Mouse (Mus musculus): ENCODE data around the gene Map4. TPM values are rescaled to one million over a fixed set of nuclear protein-coding genes. Genes with fewer than 3 reads are reported as not detected.
"Not testable (repeated sequence)": the region's sequence is repeated elsewhere in the genome, so short reads cannot be mapped to it uniquely, and the experiment has no call there.

Map4 gene
- polyA plus RNA-seq, 2 experiments: 7.7 to 13.5 TPM

GRCm38 (mm10) chr9:110117779-110118139, 186.5 kb downstream of the Map4 start, which contains the start of gene Dhx30:
TSS of gene Dhx30 (minus strand) at chr9:110117830.
- Histone ChIP-seq H3K4me3 (ENCODE audit: insufficient read depth in 1 of 2, low read depth in 2 of 2, low read length in 2 of 2) (peak within 1 kb of the TSS; percentile 85 to 93), H3K4me1 (replicated peaks; ENCODE audit: control insufficient read depth in 2 of 2, insufficient read depth in 2 of 2, low read length in 1 of 2) (peaks cover 10 to 14% of the 10 kb centered on the region in 2 experiments), H3K27ac (peak within 1 kb of the TSS; percentile 79), H3K9me3 (ENCODE audit: control insufficient read depth, low read length) (no peaks in the 10 kb centered on the region), H3K9ac (replicated peaks) (peak within 1 kb of the TSS; percentile 94), H3K36me3 (replicated peaks; ENCODE audit: control insufficient read depth, insufficient read depth, low read depth) (peaks cover 1% of the 10 kb centered on the region), H3K27me3 (ENCODE audit: control insufficient read depth, insufficient read depth, low read length) (no peaks in the 10 kb centered on the region), H3K4me2 (ENCODE audit: low read depth) (peak within 1 kb of the TSS; percentile 87)
- no peak for DNase-seq (ENCODE audit: low read depth in 3 of 3, low spot score in 3 of 3)
- under 1% methylated on average over 17 of the region's 17 CpGs for WGBS (ENCODE audit: insufficient replicate concordance)
- no peak for ATAC-seq (ENCODE audit: insufficient read depth)
- TF ChIP-seq CTCF (IDR thresholded peaks at IDR 0.05; ENCODE audit: low read depth): no peak
- TF ChIP-seq EP300 (IDR thresholded peaks at IDR 0.05; ENCODE audit: low read depth): no peak

GRCm38 (mm10) chr9:110118249-110118648, 187.0 kb downstream of the Map4 start:
- peak overlapping the region; percentile 94 for H3K9ac ChIP-seq (replicated peaks)

GRCm38 (mm10) chr9:110121424-110121823, 190.2 kb downstream of the Map4 start:
- Histone ChIP-seq H3K4me2 (ENCODE audit: low read depth) (no peak overlapping the region), H3K27ac (no peak overlapping the region), H3K36me3 (replicated peaks; ENCODE audit: control insufficient read depth, insufficient read depth, low read depth) (no peaks in the 10 kb centered on the region), H3K9ac (replicated peaks) (no peak overlapping the region), H3K4me3 (ENCODE audit: insufficient read depth in 1 of 2, low read depth in 2 of 2, low read length in 2 of 2) (no peak overlapping the region), H3K9me3 (ENCODE audit: control insufficient read depth, low read length) (no peaks in the 10 kb centered on the region), H3K4me1 (replicated peaks; ENCODE audit: control insufficient read depth in 2 of 2, insufficient read depth in 2 of 2, low read length in 1 of 2) (peaks cover 10 to 12% of the 10 kb centered on the region in 2 experiments), H3K27me3 (ENCODE audit: control insufficient read depth, insufficient read depth, low read length) (no peaks in the 10 kb centered on the region)
- TF ChIP-seq EP300 (IDR thresholded peaks at IDR 0.05; ENCODE audit: low read depth) (no peak), CTCF (IDR thresholded peaks at IDR 0.05; ENCODE audit: low read depth) (no peak)
- WGBS (ENCODE audit: insufficient replicate concordance): 77% methylated on average over 4 of the region's 4 CpGs
- ATAC-seq (ENCODE audit: insufficient read depth): no peak
- no peak for DNase-seq (ENCODE audit: low read depth in 3 of 3, low spot score in 3 of 3)

More at GRCm38 (mm10) chr9:110118249-110118648, 187.0 kb downstream of the Map4 start:
- Histone ChIP-seq H3K4me2 (ENCODE audit: low read depth) (peak overlapping the region; percentile 87), H3K27ac (peak overlapping the region; percentile 79; the same call in 1 of the 2 replicates), H3K36me3 (replicated peaks; ENCODE audit: control insufficient read depth, insufficient read depth, low read depth) (no peaks in the 10 kb centered on the region), H3K27me3 (ENCODE audit: control insufficient read depth, insufficient read depth, low read length) (no peaks in the 10 kb centered on the region), H3K4me1 (replicated peaks; ENCODE audit: control insufficient read depth in 2 of 2, insufficient read depth in 2 of 2, low read length in 1 of 2) (peaks cover 10 to 14% of the 10 kb centered on the region in 2 experiments), H3K9me3 (ENCODE audit: control insufficient read depth, low read length) (no peaks in the 10 kb centered on the region), H3K4me3 (ENCODE audit: insufficient read depth in 1 of 2, low read depth in 2 of 2, low read length in 2 of 2) (peak overlapping the region; percentile 85 to 93)
- ATAC-seq (ENCODE audit: insufficient read depth) (no peak), DNase-seq (ENCODE audit: low read depth in 3 of 3, low spot score in 3 of 3) (no peak)
- 59% methylated on average over 1 of the region's 1 CpGs for WGBS (ENCODE audit: insufficient replicate concordance)
- TF ChIP-seq CTCF (IDR thresholded peaks at IDR 0.05; ENCODE audit: low read depth) (no peak), EP300 (IDR thresholded peaks at IDR 0.05; ENCODE audit: low read depth) (no peak)

- 65% methylated on average over 2 of the region's 2 CpGs for WGBS (ENCODE audit: insufficient replicate concordance)
- no peak overlapping the region for H3K27ac ChIP-seq
- H3K9me3 ChIP-seq (ENCODE audit: control insufficient read depth, low read length): no peaks in the 10 kb centered on the region
- H3K4me2 ChIP-seq (ENCODE audit: low read depth): no peak overlapping the region
- H3K9ac ChIP-seq (replicated peaks): no peak overlapping the region
- DNase-seq (ENCODE audit: low read depth in 3 of 3, low spot score in 3 of 3) (no peak), ATAC-seq (ENCODE audit: insufficient read depth) (no peak)
- no peaks in the 10 kb centered on the region for H3K27me3 ChIP-seq (ENCODE audit: control insufficient read depth, insufficient read depth, low read length)
- H3K36me3 ChIP-seq (replicated peaks; ENCODE audit: control insufficient read depth, insufficient read depth, low read depth): no peaks in the 10 kb centered on the region
- TF ChIP-seq EP300 (IDR thresholded peaks at IDR 0.05; ENCODE audit: low read depth) (no peak), CTCF (IDR thresholded peaks at IDR 0.05; ENCODE audit: low read depth) (no peak)
- H3K4me1 ChIP-seq (replicated peaks; ENCODE audit: control insufficient read depth in 2 of 2, insufficient read depth in 2 of 2, low read length in 1 of 2): peaks cover 5 to 6% of the 10 kb centered on the region in 2 experiments
- H3K4me3 ChIP-seq (ENCODE audit: insufficient read depth in 1 of 2, low read depth in 2 of 2, low read length in 2 of 2): no peak overlapping the region
These were observed 192.1 kb downstream of the Map4 start for GRCm38 (mm10) chr9:110123322-110123721.

GRCm38 (mm10) chr9:110124008-110124540, 192.8 kb downstream of the Map4 start:
- not testable (repeated sequence) for H3K4me2 ChIP-seq (ENCODE audit: low read depth); H3K4me1 ChIP-seq (replicated peaks; ENCODE audit: control insufficient read depth in 2 of 2, insufficient read depth in 2 of 2, low read length in 1 of 2); H3K9ac ChIP-seq (replicated peaks); H3K4me3 ChIP-seq (ENCODE audit: insufficient read depth in 1 of 2, low read depth in 2 of 2, low read length in 2 of 2); DNase-seq (ENCODE audit: low read depth in 3 of 3, low spot score in 3 of 3); H3K9me3 ChIP-seq (ENCODE audit: control insufficient read depth, low read length); H3K27ac ChIP-seq; H3K27me3 ChIP-seq (ENCODE audit: control insufficient read depth, insufficient read depth, low read length); H3K36me3 ChIP-seq (replicated peaks; ENCODE audit: control insufficient read depth, insufficient read depth, low read depth); ATAC-seq (ENCODE audit: insufficient read depth)
- WGBS (ENCODE audit: insufficient replicate concordance): 39% methylated on average over 2 of the region's 2 CpGs

Measured in liver, embryonic 14.5 days (tissue).